Mouse (Mus musculus): ENCODE measurements around the gene Slc15a5. TPM values are rescaled to one million over a fixed set of nuclear protein-coding genes. Genes with fewer than 3 reads are reported as not detected.

The Slc15a5 gene
- total RNA-seq (2021) = not detected
- not detected in 2 replicates for polyA plus RNA-seq (2012; rRNA removed)
- long read RNA-seq = 0 reads

GRCm38 (mm10) chr6:138079816-138080215 is at the start of gene Slc15a5:
TSS of gene Slc15a5 (minus strand) at chr6:138079916.
- no peak within 1 kb of the TSS for H3K9ac ChIP-seq (ENCODE audit: low read depth, low read length)
- no peaks in the 10 kb centered on the region for H3K27me3 ChIP-seq (ENCODE audit: control insufficient read depth, insufficient read depth, low read length)
- WGBS = 80% methylated on average over 4 of the region's 4 CpGs
- intact Hi-C loops (cut with DNase I) = no loop called here
- no peak for DNase-seq
- H3K36me3 ChIP-seq (ENCODE audit: control insufficient read depth, insufficient read depth, low read length) = no peaks in the 10 kb centered on the region
- H3K4me3 ChIP-seq = no peak within 1 kb of the TSS
- H3K79me2 ChIP-seq (replicated peaks; ENCODE audit: control insufficient read depth, insufficient read depth, low read length) = no peaks in the 10 kb centered on the region
- H3K4me1 ChIP-seq (ENCODE audit: control insufficient read depth, insufficient read depth, low read length) = no peaks in the 10 kb centered on the region
- TF ChIP-seq POLR2A (IDR thresholded peaks at IDR 0.05; ENCODE audit: insufficient read depth, low read depth, low read length) (no peak), CTCF (IDR thresholded peaks at IDR 0.05) (no peak), EP300 (IDR thresholded peaks at IDR 0.05; ENCODE audit: insufficient read depth, low read depth, low read length) (no peak)
- H3K27ac ChIP-seq = no peak within 1 kb of the TSS

DNA sequence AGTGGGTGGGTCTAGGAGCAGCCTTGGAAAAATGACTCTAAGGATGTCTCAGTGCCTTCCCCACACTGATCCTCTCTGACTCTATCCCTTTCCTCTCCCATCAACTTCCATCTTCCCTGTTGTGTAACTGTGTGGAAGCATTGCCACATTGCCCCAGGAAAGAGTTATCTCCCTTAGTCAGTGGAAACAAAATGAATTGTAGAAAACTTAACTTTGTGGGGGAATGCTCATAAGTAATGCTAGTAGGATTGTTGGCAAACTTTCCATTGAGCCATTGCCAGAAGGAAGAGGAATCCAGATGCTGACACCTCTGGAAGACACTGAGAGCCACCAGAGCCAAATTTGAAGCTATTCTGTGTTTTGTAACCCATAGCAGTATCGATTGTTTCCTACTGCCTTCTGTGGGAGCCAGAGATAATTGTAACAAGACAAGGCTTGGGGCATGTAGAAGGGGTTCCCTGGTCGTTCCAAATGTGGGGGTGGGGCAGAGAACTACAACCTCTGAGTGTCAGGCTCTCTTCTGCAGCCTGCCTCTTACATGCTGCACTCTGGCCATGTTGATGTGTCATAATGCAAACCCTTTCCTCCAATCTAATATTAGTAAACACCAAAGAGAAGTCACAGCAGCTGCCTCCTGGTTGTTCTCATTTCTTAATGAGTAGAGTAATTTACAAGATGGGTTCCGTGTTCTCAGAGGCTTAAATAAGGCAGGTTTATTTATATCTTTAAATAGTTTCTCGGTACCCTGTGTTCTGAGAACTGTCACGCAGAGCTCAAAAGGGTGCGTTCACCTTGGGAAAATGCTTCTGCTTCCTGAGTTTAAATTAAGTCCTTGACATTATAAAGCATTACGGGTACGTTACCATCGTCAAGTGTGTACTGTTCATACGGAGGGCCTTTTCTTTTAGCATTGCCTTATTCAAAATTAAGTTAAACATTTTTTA is 48.9 kb upstream of the Slc15a5 start:
- Histone ChIP-seq H3K27me3 (ENCODE audit: control insufficient read depth, insufficient read depth, low read length) (no peaks in the 10 kb centered on the region), H3K79me2 (replicated peaks; ENCODE audit: control insufficient read depth, insufficient read depth, low read length) (no peaks in the 10 kb centered on the region), H3K4me1 (ENCODE audit: control insufficient read depth, insufficient read depth, low read length) (no peaks in the 10 kb centered on the region), H3K4me3 (no peak overlapping the region), H3K27ac (peak overlapping the region; percentile 18; the same call in 1 of the 2 replicates), H3K36me3 (ENCODE audit: control insufficient read depth, insufficient read depth, low read length) (peaks cover 2% of the 10 kb centered on the region; the same call in 1 of the 2 replicates), H3K9ac (ENCODE audit: low read depth, low read length) (no peak overlapping the region)
- peak in 1 of 2 experiments; percentile 18 for DNase-seq
- intact Hi-C loops (cut with DNase I) = no loop called here
- no peak for TF ChIP-seq EP300 (IDR thresholded peaks at IDR 0.05; ENCODE audit: insufficient read depth, low read depth, low read length)
- 58% methylated on average over 10 of the region's 10 CpGs for WGBS

GRCm38 (mm10) chr6:138117496-138117895 is 37.8 kb upstream of the Slc15a5 start:
- H3K36me3 ChIP-seq (ENCODE audit: control insufficient read depth, insufficient read depth, low read length) = no peaks in the 10 kb centered on the region
- no peak overlapping the region for H3K4me3 ChIP-seq
- no peak for DNase-seq
- H3K27ac ChIP-seq = no peak overlapping the region
- H3K27me3 ChIP-seq (ENCODE audit: control insufficient read depth, insufficient read depth, low read length) = no peaks in the 10 kb centered on the region
- 78% methylated on average over 3 of the region's 3 CpGs for WGBS
- no peaks in the 10 kb centered on the region for H3K79me2 ChIP-seq (replicated peaks; ENCODE audit: control insufficient read depth, insufficient read depth, low read length)
- no peak overlapping the region for H3K9ac ChIP-seq (ENCODE audit: low read depth, low read length)
- TF ChIP-seq POLR2A (IDR thresholded peaks at IDR 0.05; ENCODE audit: insufficient read depth, low read depth, low read length) = no peak
- intact Hi-C loops (cut with DNase I) = no loop called here
- no peaks in the 10 kb centered on the region for H3K4me1 ChIP-seq (ENCODE audit: control insufficient read depth, insufficient read depth, low read length)

DNA sequence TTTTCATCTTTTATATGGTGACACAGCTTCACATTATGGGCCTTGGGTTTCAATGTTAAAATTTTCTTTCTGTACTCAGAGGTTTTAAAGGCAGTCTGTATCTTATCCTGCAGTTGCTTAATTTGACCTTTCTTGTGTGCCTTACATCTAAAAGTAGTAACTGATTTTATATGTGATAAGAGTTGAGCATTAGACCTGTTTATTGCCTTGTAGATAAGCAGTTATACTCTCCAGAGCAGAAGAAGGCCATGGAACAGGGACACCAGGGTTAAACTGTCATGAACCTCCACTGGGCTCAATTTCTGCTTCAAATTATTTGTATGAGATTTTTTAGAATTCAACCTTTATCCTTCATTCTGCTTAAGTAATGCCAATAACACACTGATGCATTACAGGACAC is 24.8 kb upstream of the Slc15a5 start:
- no peaks in the 10 kb centered on the region for H3K4me1 ChIP-seq (ENCODE audit: control insufficient read depth, insufficient read depth, low read length)
- no peaks in the 10 kb centered on the region for H3K79me2 ChIP-seq (replicated peaks; ENCODE audit: control insufficient read depth, insufficient read depth, low read length)
- no peak overlapping the region for H3K27ac ChIP-seq
- no peak for DNase-seq
- H3K4me3 ChIP-seq = no peak overlapping the region
- H3K27me3 ChIP-seq (ENCODE audit: control insufficient read depth, insufficient read depth, low read length) = no peaks in the 10 kb centered on the region
- TF ChIP-seq EP300 (IDR thresholded peaks at IDR 0.05; ENCODE audit: insufficient read depth, low read depth, low read length) = no peak
- no peaks in the 10 kb centered on the region for H3K36me3 ChIP-seq (ENCODE audit: control insufficient read depth, insufficient read depth, low read length)
- intact Hi-C loops (cut with DNase I) = no loop called here
- no peak overlapping the region for H3K9ac ChIP-seq (ENCODE audit: low read depth, low read length)

DNA sequence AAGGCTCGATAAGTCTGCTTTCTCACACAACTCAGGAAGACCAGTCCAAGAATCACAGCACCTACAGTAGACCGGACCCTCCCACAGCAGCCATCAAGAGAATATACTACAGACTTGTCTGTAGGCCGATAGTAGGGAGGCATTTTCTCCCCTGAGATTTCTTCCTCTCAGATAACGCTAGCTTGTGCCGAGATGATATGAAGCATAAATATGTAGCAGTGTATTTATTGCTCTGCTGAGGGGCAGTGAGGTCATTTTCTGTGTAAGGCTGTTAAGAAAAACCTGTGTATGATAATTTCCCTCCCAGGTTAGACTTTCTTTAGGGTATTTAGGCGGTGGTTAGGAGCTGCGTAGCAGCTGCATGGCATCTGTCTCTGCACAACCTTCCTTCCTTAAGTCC is 23.2 kb upstream of the Slc15a5 start:
- 64% methylated on average over 7 of the region's 7 CpGs for WGBS
- TF ChIP-seq EP300 (IDR thresholded peaks at IDR 0.05; ENCODE audit: insufficient read depth, low read depth, low read length) = no peak
- TF ChIP-seq POLR2A (IDR thresholded peaks at IDR 0.05; ENCODE audit: insufficient read depth, low read depth, low read length) = no peak
- TF ChIP-seq CTCF (IDR thresholded peaks at IDR 0.05) = no peak

DNA sequence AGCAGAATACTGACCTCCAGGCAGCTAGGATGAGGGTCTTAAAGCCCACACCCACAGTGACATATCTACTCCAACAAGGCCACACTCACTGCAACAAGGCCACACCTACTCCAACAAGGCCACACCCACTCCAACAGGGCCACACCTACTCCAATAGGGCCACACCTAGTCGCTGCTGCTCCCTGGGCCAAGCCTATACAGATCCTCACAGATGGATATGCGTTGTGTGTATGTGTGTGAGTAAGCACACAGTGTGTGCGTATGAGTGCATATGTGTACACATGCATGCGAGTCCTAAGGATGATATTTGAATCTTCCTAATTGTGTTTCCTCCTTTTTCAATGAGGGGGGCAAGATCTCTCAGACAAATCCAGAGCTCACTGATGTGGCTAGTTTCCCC is 22.1 kb upstream of the Slc15a5 start:
- DNase-seq = no peak
- no peaks in the 10 kb centered on the region for H3K4me1 ChIP-seq (ENCODE audit: control insufficient read depth, insufficient read depth, low read length)

More for the DNA sequence above, 23.2 kb upstream of the Slc15a5 start:
- Histone ChIP-seq H3K9ac (ENCODE audit: low read depth, low read length) (no peak overlapping the region), H3K27me3 (ENCODE audit: control insufficient read depth, insufficient read depth, low read length) (no peaks in the 10 kb centered on the region), H3K27ac (no peak overlapping the region), H3K79me2 (replicated peaks; ENCODE audit: control insufficient read depth, insufficient read depth, low read length) (no peaks in the 10 kb centered on the region), H3K36me3 (ENCODE audit: control insufficient read depth, insufficient read depth, low read length) (no peaks in the 10 kb centered on the region), H3K4me3 (no peak overlapping the region), H3K4me1 (ENCODE audit: control insufficient read depth, insufficient read depth, low read length) (no peaks in the 10 kb centered on the region)
- intact Hi-C loops (cut with DNase I) = no loop called here
- no peak for DNase-seq

More for the DNA sequence above, 22.1 kb upstream of the Slc15a5 start:
- TF ChIP-seq POLR2A (IDR thresholded peaks at IDR 0.05; ENCODE audit: insufficient read depth, low read depth, low read length) (no peak), CTCF (IDR thresholded peaks at IDR 0.05) (no peak), EP300 (IDR thresholded peaks at IDR 0.05; ENCODE audit: insufficient read depth, low read depth, low read length) (no peak)
- intact Hi-C loops (cut with DNase I) = no loop called here
- no peaks in the 10 kb centered on the region for H3K79me2 ChIP-seq (replicated peaks; ENCODE audit: control insufficient read depth, insufficient read depth, low read length)
- no peak overlapping the region for H3K9ac ChIP-seq (ENCODE audit: low read depth, low read length)
- WGBS = 82% methylated on average over 4 of the region's 4 CpGs
- H3K36me3 ChIP-seq (ENCODE audit: control insufficient read depth, insufficient read depth, low read length) = no peaks in the 10 kb centered on the region
- H3K27me3 ChIP-seq (ENCODE audit: control insufficient read depth, insufficient read depth, low read length) = no peaks in the 10 kb centered on the region
- H3K4me3 ChIP-seq = no peak overlapping the region
- H3K27ac ChIP-seq = no peak overlapping the region
